Mouse (Mus musculus): ENCODE results near the gene BC034090. TPM values are rescaled to one million over a fixed set of nuclear protein-coding genes. Genes with fewer than 3 reads are reported as not detected.

Gene BC034090
- polyA plus RNA-seq, 1 experiment = 15.4 TPM

DNA sequence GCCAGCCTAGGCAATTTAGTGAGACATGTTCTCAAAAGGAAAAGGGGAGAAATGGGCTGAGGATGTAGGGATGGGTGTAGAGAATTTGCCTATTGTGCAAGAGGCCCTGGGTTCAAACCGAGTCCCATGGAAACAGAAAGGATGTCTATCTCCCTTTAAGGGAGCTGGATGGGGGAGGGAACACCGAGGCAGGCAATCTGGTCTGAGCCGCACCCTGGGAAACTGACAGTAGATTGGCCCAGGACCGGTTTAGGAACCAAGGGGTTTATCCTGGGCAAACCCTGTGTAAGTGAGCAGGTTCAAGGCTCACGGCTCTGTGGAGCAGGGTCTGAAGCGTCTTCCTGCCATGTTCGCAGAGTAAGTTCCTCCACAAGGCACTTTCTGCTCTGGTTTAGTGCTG, 1.3 kb upstream of the BC034090 start:
- no peak for DNase-seq (ENCODE audit: extremely low spot score in 1 of 2, low spot score in 1 of 2)

DNA sequence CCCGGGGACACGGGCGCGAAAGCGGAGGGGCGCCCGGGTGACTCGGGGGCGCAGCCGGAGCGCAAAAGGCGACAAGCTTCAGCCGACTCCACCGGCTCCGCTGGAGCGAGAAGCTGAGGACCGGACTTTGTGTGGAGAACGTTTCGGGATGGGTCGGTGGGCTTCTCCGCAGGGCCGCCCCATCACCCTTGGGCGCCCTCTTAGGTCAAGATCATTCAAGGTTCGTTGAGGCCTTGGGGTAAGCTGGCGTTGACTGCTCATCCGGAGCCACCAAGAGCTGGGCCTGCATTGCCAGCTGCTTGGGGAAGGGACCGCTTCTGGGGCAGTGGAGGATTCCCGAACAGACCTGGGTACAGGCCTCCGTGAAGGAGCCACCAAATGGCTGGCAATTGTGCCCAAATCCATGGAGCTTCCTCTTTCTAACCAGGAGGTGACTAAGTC, 547 bp upstream of the BC034090 start:
- no peak for DNase-seq (ENCODE audit: extremely low spot score in 1 of 2, low spot score in 1 of 2)

GRCm38 (mm10) chr1:155242488-155242745, 1.8 kb downstream of the BC034090 start:
- no peak for DNase-seq (ENCODE audit: extremely low spot score in 1 of 2, low spot score in 1 of 2)

DNA sequence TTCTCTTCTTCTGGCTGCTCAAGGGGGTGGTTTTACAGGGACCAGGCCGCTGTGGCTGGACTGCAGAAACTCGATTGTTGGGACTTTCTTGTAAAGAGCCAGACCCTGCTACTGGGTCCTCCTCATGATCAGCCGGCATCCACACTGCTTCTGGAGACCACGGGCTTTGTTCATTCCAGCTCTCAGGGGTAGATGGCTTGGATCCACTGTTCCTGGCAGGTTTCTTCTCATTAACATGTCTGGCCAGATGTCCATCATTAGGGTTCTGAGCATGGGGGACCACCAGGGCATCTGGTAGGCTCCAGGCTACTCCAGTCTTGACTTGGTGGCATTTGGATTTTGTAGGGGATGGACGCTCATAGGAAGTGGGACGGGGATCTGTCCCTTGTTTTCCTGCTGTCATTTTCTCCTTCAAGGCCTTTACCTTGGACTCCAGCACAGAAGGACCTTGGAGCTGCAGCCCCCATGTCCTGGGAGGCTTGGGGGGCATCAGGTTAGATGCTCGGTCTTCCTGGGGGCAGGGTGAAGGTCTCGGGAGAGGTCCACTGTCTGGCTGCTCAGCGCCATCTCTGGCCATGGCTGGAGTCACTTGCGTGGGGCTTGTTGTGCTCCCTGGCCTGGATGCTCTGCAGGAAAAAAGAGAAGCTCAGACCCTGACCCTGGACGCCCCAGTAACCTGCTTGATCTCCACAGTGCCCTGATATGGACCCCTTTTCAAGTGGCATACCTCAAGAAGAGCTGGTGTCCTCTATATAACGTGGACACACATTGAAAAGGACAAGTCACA, 2.4 kb downstream of the BC034090 start:
- DNase-seq (ENCODE audit: extremely low spot score in 1 of 2, low spot score in 1 of 2) = no peak

GRCm38 (mm10) chr1:155239962-155240717, 4.1 kb downstream of the BC034090 start:
- DNase-seq (ENCODE audit: extremely low spot score in 1 of 2, low spot score in 1 of 2) = no peak

DNA sequence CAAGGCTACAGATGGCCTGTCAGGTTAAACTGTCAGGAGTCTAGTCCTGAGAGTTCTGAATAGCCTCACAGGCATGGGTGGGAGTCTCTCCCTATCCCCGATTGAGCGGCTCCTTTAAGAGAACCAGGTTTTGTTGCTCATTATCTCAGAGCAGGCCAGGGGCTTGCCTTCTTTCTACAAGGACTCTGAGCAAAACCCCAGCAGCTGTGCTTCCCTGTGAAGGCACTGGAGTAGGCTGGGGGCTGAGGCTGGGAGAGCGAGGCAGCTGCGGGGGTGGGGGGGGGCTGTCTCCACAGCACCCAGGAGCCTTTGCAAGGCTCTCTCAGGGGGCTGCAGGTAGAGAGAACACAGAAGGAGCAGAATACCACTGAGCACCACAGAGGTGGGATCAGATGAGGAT, 5.1 kb downstream of the BC034090 start:
- DNase-seq (ENCODE audit: extremely low spot score in 1 of 2, low spot score in 1 of 2) = no peak

GRCm38 (mm10) chr1:155238126-155238525, 6.1 kb downstream of the BC034090 start:
- DNase-seq (ENCODE audit: extremely low spot score in 1 of 2, low spot score in 1 of 2) = no peak

DNA sequence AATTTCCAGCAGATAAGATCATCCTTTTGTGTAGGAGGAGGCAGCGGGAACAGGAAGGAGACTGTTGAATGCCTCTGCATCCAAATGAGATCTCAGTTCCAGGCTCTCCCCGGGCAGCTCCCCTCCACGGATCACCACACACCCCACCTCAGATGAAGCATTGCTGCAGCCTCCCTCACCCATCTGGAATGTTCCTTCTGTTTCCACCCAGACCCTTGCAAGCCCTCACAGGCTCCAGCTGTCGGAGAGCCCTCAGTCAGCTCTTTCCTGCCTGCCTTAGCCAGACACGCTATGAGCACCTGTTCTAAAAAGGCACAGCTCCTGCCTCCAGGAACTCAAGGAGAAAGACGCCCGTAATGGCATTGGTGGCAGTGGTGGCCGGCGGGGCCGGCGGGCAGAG, 6.9 kb downstream of the BC034090 start:
- DNase-seq (ENCODE audit: extremely low spot score in 1 of 2, low spot score in 1 of 2) = peak; percentile 56 to 69

DNA sequence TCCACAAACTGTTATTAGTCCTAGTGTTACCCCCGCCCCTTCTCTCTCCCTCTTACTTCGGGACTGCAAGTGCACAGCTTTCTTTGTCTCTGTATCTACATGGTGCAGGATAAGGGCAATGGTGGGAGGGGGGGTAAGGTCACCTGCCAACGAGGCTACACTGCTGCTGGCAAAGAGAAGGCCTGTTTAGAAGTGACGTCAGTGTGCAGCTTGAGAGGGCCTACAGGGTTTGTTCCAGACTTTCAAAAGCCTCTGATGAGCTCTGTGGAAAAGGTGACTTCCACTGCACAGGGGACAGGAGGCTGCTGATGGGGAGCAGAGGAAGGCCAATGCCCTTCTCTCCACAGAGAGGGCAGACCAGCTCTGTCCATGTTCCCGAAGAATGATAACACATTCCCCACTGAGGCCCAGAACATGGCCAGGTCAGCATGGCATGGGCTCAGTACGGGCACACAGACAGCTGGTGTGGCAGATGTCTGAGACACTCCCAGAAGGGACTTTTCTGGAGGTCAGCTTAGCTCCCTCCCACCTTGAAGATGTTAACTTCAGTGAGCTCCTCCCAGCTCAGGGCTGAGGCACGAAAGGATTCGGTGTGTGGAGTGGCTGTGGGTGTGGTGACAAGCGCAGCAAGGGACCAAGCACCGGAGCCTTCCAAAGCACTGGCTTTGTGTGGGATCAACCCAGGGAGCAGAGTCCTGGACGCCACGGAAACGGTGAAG, 7.8 kb downstream of the BC034090 start:
- no peak for DNase-seq (ENCODE audit: extremely low spot score in 1 of 2, low spot score in 1 of 2)

- no peak for DNase-seq (ENCODE audit: extremely low spot score in 1 of 2, low spot score in 1 of 2)
Measured at GRCm38 (mm10) chr1:155235641-155236040, 8.6 kb downstream of the BC034090 start.

DNA sequence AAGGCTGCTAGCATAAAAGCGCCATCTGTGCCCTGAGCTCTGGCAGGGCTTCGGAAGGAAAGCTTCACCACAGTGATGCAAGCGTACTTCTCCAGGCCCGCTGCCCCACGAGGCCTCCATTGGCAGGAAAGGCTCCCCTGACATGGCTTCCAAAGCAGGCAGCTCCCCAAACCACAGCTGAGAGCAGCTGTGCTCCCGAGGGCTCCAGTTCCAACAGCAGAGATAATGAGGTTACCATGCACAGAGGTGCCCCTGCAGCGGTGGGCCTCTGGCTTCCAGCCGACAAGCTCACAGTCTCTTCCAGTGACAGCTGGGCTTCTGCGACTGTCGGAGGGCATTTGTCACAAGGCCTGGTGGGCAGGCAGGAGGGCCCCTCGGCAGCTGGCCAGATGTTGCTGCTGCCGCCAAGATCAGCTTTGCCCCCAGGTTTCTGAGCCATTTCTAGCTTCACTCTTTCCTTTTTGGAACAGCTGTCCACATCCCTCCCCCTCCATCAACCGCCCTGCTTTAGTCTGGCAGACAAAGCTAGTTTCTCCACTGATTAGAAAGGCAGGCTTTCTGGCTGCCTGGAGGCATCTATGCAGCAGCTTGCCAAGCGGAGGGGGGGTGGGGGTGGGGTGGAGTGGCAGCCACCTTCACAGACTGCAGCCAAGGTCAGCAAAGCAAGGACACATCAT, 10.2 kb downstream of the BC034090 start:
- peak; percentile 57 to 79 for DNase-seq (ENCODE audit: extremely low spot score in 1 of 2, low spot score in 1 of 2)

DNA sequence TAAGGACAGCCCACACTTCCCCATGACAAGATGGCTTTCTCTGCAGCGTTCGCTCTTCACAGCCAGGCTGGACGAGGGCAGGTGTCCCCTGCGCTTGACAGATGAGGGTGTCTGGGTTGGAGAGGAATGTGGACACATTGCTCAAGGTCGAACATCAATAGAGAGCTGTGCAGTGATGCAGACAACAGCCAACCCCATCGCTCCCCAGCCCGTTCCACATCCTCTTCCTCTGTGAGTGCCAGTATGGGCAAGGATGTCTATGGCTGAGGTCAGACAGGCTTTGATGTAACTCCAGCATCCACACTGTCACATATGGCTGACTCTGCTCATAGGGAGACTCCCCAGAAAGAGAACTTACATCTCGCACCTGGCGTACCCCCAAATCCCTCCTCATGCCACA, 10.9 kb downstream of the BC034090 start:
- no peak for DNase-seq (ENCODE audit: extremely low spot score in 1 of 2, low spot score in 1 of 2)

GRCm38 (mm10) chr1:155232786-155233185, 11.5 kb downstream of the BC034090 start:
- DNase-seq (ENCODE audit: extremely low spot score in 1 of 2, low spot score in 1 of 2) = no peak

- no peak for DNase-seq (ENCODE audit: extremely low spot score in 1 of 2, low spot score in 1 of 2)
Measured at GRCm38 (mm10) chr1:155232385-155232784, 11.9 kb downstream of the BC034090 start.

- DNase-seq (ENCODE audit: extremely low spot score in 1 of 2, low spot score in 1 of 2) = peak; percentile 65 to 78
Measured at GRCm38 (mm10) chr1:155229464-155230411, 14.5 kb downstream of the BC034090 start.

DNA sequence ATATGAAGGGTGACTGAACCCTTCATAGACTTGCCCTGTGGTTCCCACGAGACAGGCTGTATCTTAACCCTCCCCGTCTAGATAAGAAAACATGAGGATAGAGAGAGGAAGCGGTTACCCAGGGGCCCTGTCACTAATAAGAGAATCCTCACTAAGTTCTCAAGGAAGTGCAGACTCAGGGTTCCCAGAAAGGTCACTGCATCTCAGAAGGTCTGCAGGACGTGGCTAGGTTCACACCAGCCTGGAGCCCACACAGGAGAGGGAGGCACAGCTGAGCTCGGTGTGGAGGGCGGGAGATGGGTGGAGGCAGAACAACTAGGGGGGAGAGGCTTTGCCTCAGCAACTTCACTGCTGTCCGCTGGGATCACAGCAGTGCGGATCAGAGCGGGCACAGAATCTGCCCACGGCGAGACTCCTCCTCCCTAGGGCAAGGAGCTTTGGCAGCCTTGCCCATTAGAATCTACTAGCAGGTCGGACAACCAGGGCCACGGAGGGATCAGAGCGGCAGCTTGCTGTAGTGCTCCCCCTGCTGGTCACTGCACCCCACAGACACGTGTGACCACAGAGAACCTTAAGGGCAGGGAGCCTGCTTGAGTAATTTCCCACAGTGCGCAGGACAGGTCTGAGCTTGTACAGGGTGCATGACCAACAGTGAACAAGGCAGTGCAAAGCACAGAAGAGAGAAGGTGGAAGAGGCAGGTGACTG, 20.2 kb downstream of the BC034090 start:
- DNase-seq (ENCODE audit: extremely low spot score in 1 of 2, low spot score in 1 of 2) = peak in 1 of 2 experiments; percentile 84

DNA sequence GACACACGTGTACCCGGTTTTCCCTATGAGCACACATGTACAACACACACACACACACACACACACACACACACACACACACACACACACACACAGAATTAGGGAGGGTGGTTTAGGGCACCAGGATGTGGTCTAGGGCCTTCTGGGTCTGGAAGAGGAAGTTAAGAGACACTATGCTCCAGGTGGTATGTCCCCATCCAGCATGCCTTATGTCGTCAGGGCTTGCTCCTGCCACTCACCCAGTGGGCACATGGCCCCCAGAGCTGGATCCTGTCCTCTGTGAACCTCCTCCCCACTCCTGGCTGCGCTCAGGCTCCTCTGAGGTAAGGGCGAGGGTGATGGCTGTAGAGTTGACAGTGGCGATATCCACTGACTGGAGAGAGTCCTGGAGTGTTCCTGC, 21.2 kb downstream of the BC034090 start:
- no peak for DNase-seq (ENCODE audit: extremely low spot score in 1 of 2, low spot score in 1 of 2)

GRCm38 (mm10) chr1:155222101-155222669, 22.1 kb downstream of the BC034090 start:
- DNase-seq (ENCODE audit: extremely low spot score in 1 of 2, low spot score in 1 of 2) = no peak

GRCm38 (mm10) chr1:155218924-155219323, 25.3 kb downstream of the BC034090 start:
- DNase-seq (ENCODE audit: extremely low spot score in 1 of 2, low spot score in 1 of 2) = no peak
